Mouse (Mus musculus): ENCODE results near the gene Fgfr2.

GRCm38 (mm10) chr7:133124701-133125485, 1.7 kb upstream of the Fgfr2 start:
- no peak for TF ChIP-seq POLR2A (IDR thresholded peaks at IDR 0.05; ENCODE audit: low read depth, low read length)
- no peak for TF ChIP-seq CTCF (IDR thresholded peaks at IDR 0.05; ENCODE audit: extremely low read depth, insufficient read length, insufficient replicate concordance, low read depth, low read length)

All from small intestine, adult 2 months (tissue).